Mouse (Mus musculus): ENCODE measurements at regions not wholly inside any gene's neighbourhood (a gene's known extent, or its start where the extent isn't known, plus 50 kb on each side); places are given as distances from the start of the nearest gene placed in this dataset.

GRCm38 (mm10) chr9:94467846-94468245 is 70.0 kb downstream of the 1190002N15Rik start:
- Histone ChIP-seq H3K9ac (replicated peaks; ENCODE audit: low read depth, low read length) (no peak overlapping the region), H3K27ac (ENCODE audit: low read depth, low read length) (no peak overlapping the region), H3K4me3 (ENCODE audit: low read depth, low read length) (no peak overlapping the region), H3K4me1 (ENCODE audit: control insufficient read depth, insufficient read depth, low read length) (peaks cover 2% of the 10 kb centered on the region; the same call in 1 of the 2 replicates), H3K9me3 (ENCODE audit: control insufficient read depth, low read length) (no peaks in the 10 kb centered on the region), H3K36me3 (ENCODE audit: control insufficient read depth, insufficient read depth, low read length) (no peaks in the 10 kb centered on the region), H3K4me2 (ENCODE audit: low read depth, low read length) (no peak overlapping the region), H3K27me3 (ENCODE audit: control insufficient read depth, insufficient read depth, low read length) (no peaks in the 10 kb centered on the region)
- WGBS, result 92% methylated on average over 3 of the region's 3 CpGs
- no peak for ATAC-seq (ENCODE audit: low read depth)

- H3K27ac ChIP-seq (ENCODE audit: low read depth, low read length), result no peak overlapping the region
- no peaks in the 10 kb centered on the region for H3K27me3 ChIP-seq (ENCODE audit: control insufficient read depth, insufficient read depth, low read length)
- no peak overlapping the region for H3K4me3 ChIP-seq (ENCODE audit: low read depth, low read length)
- ATAC-seq (ENCODE audit: low read depth), result no peak
- no peak overlapping the region for H3K9ac ChIP-seq (replicated peaks; ENCODE audit: low read depth, low read length)
- 40% methylated on average over 6 of the region's 6 CpGs for WGBS
- no peak overlapping the region for H3K4me2 ChIP-seq (ENCODE audit: low read depth, low read length)
- H3K9me3 ChIP-seq (ENCODE audit: control insufficient read depth, low read length), result no peaks in the 10 kb centered on the region
- H3K36me3 ChIP-seq (ENCODE audit: control insufficient read depth, insufficient read depth, low read length), result no peaks in the 10 kb centered on the region
- H3K4me1 ChIP-seq (ENCODE audit: control insufficient read depth, insufficient read depth, low read length), result no peaks in the 10 kb centered on the region
Measured at GRCm38 (mm10) chr9:94456085-94456531, 81.8 kb downstream of the 1190002N15Rik start.

- Histone ChIP-seq H3K4me2 (ENCODE audit: low read depth, low read length) (no peak overlapping the region), H3K27me3 (ENCODE audit: control insufficient read depth, insufficient read depth, low read length) (no peaks in the 10 kb centered on the region), H3K4me1 (ENCODE audit: control insufficient read depth, insufficient read depth, low read length) (no peaks in the 10 kb centered on the region), H3K27ac (ENCODE audit: low read depth, low read length) (no peak overlapping the region), H3K9me3 (ENCODE audit: control insufficient read depth, low read length) (no peaks in the 10 kb centered on the region), H3K4me3 (ENCODE audit: low read depth, low read length) (no peak overlapping the region), H3K9ac (replicated peaks; ENCODE audit: low read depth, low read length) (no peak overlapping the region), H3K36me3 (ENCODE audit: control insufficient read depth, insufficient read depth, low read length) (no peaks in the 10 kb centered on the region)
- no peak for ATAC-seq (ENCODE audit: low read depth)
- WGBS, result 68% methylated on average over 7 of the region's 7 CpGs
Measured at GRCm38 (mm10) chr9:94455466-94455865, 82.4 kb downstream of the 1190002N15Rik start.

- no peak for ATAC-seq (ENCODE audit: low read depth)
- no peaks in the 10 kb centered on the region for H3K4me1 ChIP-seq (ENCODE audit: control insufficient read depth, insufficient read depth, low read length)
- H3K9me3 ChIP-seq (ENCODE audit: control insufficient read depth, low read length), result no peaks in the 10 kb centered on the region
- H3K27ac ChIP-seq (ENCODE audit: low read depth, low read length), result no peak overlapping the region
- H3K9ac ChIP-seq (replicated peaks; ENCODE audit: low read depth, low read length), result no peak overlapping the region
- no peaks in the 10 kb centered on the region for H3K27me3 ChIP-seq (ENCODE audit: control insufficient read depth, insufficient read depth, low read length)
- WGBS, result 77% methylated on average over 8 of the region's 8 CpGs
- H3K4me3 ChIP-seq (ENCODE audit: low read depth, low read length), result no peak overlapping the region
- no peaks in the 10 kb centered on the region for H3K36me3 ChIP-seq (ENCODE audit: control insufficient read depth, insufficient read depth, low read length)
- H3K4me2 ChIP-seq (ENCODE audit: low read depth, low read length), result no peak overlapping the region
Measured at GRCm38 (mm10) chr9:94449911-94450310, 88.0 kb downstream of the 1190002N15Rik start.

- no peaks in the 10 kb centered on the region for H3K27me3 ChIP-seq (ENCODE audit: control insufficient read depth, insufficient read depth, low read length)
- ATAC-seq (ENCODE audit: low read depth), result no peak
- WGBS, result 82% methylated on average over 8 of the region's 8 CpGs
Measured at GRCm38 (mm10) chr9:94446182-94446763, 91.6 kb downstream of the 1190002N15Rik start.

GRCm38 (mm10) chr9:94444140-94444789 is 93.6 kb downstream of the 1190002N15Rik start:
- Histone ChIP-seq H3K9ac (replicated peaks; ENCODE audit: low read depth, low read length) (no peak overlapping the region), H3K27me3 (ENCODE audit: control insufficient read depth, insufficient read depth, low read length) (no peaks in the 10 kb centered on the region), H3K27ac (ENCODE audit: low read depth, low read length) (no peak overlapping the region), H3K4me1 (ENCODE audit: control insufficient read depth, insufficient read depth, low read length) (no peaks in the 10 kb centered on the region), H3K4me3 (ENCODE audit: low read depth, low read length) (no peak overlapping the region), H3K4me2 (ENCODE audit: low read depth, low read length) (no peak overlapping the region), H3K36me3 (ENCODE audit: control insufficient read depth, insufficient read depth, low read length) (no peaks in the 10 kb centered on the region), H3K9me3 (ENCODE audit: control insufficient read depth, low read length) (no peaks in the 10 kb centered on the region)
- no peak for ATAC-seq (ENCODE audit: low read depth)
- WGBS, result 71% methylated on average over 5 of the region's 5 CpGs

More at GRCm38 (mm10) chr9:94446182-94446763, 91.6 kb downstream of the 1190002N15Rik start:
- Histone ChIP-seq H3K36me3 (ENCODE audit: control insufficient read depth, insufficient read depth, low read length) (no peaks in the 10 kb centered on the region), H3K9ac (replicated peaks; ENCODE audit: low read depth, low read length) (no peak overlapping the region), H3K9me3 (ENCODE audit: control insufficient read depth, low read length) (no peaks in the 10 kb centered on the region), H3K27ac (ENCODE audit: low read depth, low read length) (no peak overlapping the region), H3K4me1 (ENCODE audit: control insufficient read depth, insufficient read depth, low read length) (no peaks in the 10 kb centered on the region), H3K4me3 (ENCODE audit: low read depth, low read length) (no peak overlapping the region), H3K4me2 (ENCODE audit: low read depth, low read length) (no peak overlapping the region)

GRCm38 (mm10) chr9:94441393-94441792 is 96.5 kb downstream of the 1190002N15Rik start:
- Histone ChIP-seq H3K4me2 (ENCODE audit: low read depth, low read length) (no peak overlapping the region), H3K9me3 (ENCODE audit: control insufficient read depth, low read length) (no peaks in the 10 kb centered on the region), H3K36me3 (ENCODE audit: control insufficient read depth, insufficient read depth, low read length) (no peaks in the 10 kb centered on the region), H3K9ac (replicated peaks; ENCODE audit: low read depth, low read length) (no peak overlapping the region), H3K4me3 (ENCODE audit: low read depth, low read length) (no peak overlapping the region), H3K27ac (ENCODE audit: low read depth, low read length) (no peak overlapping the region), H3K27me3 (ENCODE audit: control insufficient read depth, insufficient read depth, low read length) (no peaks in the 10 kb centered on the region), H3K4me1 (ENCODE audit: control insufficient read depth, insufficient read depth, low read length) (no peaks in the 10 kb centered on the region)
- WGBS, result 88% methylated on average over 4 of the region's 4 CpGs
- ATAC-seq (ENCODE audit: low read depth), result no peak

GRCm38 (mm10) chr9:94433468-94433867 is 104.4 kb downstream of the 1190002N15Rik start:
- Histone ChIP-seq H3K36me3 (ENCODE audit: control insufficient read depth, insufficient read depth, low read length) (no peaks in the 10 kb centered on the region), H3K4me2 (ENCODE audit: low read depth, low read length) (no peak overlapping the region), H3K27me3 (ENCODE audit: control insufficient read depth, insufficient read depth, low read length) (no peaks in the 10 kb centered on the region), H3K9me3 (ENCODE audit: control insufficient read depth, low read length) (no peaks in the 10 kb centered on the region), H3K4me1 (ENCODE audit: control insufficient read depth, insufficient read depth, low read length) (no peaks in the 10 kb centered on the region), H3K27ac (ENCODE audit: low read depth, low read length) (no peak overlapping the region), H3K9ac (replicated peaks; ENCODE audit: low read depth, low read length) (no peak overlapping the region), H3K4me3 (ENCODE audit: low read depth, low read length) (no peak overlapping the region)
- ATAC-seq (ENCODE audit: low read depth), result no peak

GRCm38 (mm10) chr9:94432144-94432747 is 105.6 kb downstream of the 1190002N15Rik start:
- Histone ChIP-seq H3K4me3 (ENCODE audit: low read depth, low read length) (no peak overlapping the region), H3K27me3 (ENCODE audit: control insufficient read depth, insufficient read depth, low read length) (no peaks in the 10 kb centered on the region), H3K4me2 (ENCODE audit: low read depth, low read length) (no peak overlapping the region), H3K9me3 (ENCODE audit: control insufficient read depth, low read length) (no peaks in the 10 kb centered on the region), H3K27ac (ENCODE audit: low read depth, low read length) (no peak overlapping the region), H3K4me1 (ENCODE audit: control insufficient read depth, insufficient read depth, low read length) (no peaks in the 10 kb centered on the region), H3K36me3 (ENCODE audit: control insufficient read depth, insufficient read depth, low read length) (no peaks in the 10 kb centered on the region), H3K9ac (replicated peaks; ENCODE audit: low read depth, low read length) (no peak overlapping the region)
- no peak for ATAC-seq (ENCODE audit: low read depth)
- WGBS, result 95% methylated on average over 3 of the region's 3 CpGs

All from neural tube, embryonic 14.5 days (tissue).